Mouse (Mus musculus): ENCODE data around the gene Nxpe2.

Gene Nxpe2

DNA sequence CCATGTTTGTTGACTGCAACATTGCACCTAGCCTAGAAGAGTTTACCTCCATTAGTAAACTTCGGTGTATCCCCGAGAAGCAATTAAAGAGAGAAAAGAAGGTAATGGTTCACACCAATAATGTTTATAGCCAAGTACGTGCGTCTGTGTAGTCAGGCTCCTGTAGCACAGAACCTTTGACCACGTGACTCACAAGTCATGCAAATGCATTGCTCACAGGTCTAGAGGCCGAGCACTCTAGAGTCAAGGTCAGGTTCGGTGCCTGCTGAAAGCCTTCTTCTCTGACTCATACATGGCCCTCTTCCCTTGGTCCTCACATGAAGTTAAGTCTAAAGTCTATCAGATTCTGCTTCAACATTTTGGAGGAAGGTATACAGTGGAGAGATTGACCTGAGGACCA, 54.3 kb downstream of the Nxpe2 start:
- DNase-seq (ENCODE audit: low spot score in 2 of 2), result no peak

- DNase-seq (ENCODE audit: low spot score in 2 of 2), result no peak
Observed at GRCm38 (mm10) chr9:48294754-48295153, 58.5 kb downstream of the Nxpe2 start.

- DNase-seq (ENCODE audit: low spot score in 2 of 2), result no peak
Observed at GRCm38 (mm10) chr9:48290281-48290680, 63.0 kb downstream of the Nxpe2 start.

DNA sequence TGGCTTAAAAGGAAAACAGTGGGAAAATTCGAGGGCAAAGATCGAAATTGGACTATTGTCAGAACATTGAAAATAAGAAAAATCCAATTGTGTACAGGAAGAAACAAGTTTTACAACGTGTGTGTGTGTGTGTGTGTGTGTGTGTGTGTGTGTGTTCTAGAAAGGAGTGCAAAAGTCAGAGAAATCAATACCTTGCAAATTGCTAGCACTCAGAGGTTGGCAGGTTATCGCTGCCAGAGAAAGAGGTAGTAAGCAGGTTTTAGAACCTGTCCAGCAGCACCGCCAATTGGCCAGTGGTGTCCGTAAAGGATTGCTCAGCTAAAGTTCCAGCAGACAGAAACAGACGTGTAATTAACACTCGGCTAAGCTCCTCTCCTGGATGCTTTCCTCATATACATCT, 69.0 kb downstream of the Nxpe2 start:
- DNase-seq (ENCODE audit: low spot score in 2 of 2), result no peak

DNA sequence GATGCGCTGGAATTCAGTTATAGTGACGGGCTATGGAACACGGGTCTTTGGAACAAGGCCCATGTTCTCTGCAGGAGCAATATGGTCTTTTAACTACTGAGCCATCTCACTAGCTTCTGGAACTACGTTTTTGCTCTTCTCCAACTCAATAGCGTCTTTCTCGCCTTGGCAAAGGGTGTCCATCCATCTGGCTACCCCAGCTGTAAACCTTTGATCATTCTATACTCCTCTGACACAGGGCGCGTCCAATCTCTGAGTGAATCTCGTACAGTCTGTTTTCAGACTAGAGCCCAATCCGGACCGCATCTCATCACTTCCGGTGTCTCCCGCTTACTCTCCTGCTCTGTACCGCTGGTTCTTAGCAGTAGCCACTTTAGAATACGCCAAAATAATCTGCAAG, 76.4 kb downstream of the Nxpe2 start:
- no peak for DNase-seq (ENCODE audit: low spot score in 2 of 2)
